Mouse (Mus musculus) liver, postnatal 0 days (tissue): ENCODE data around the gene Efhd1.

Experiments
- CTCF ChIP-seq: sonication (generic); IDR thresholded peaks from 2 replicates; pipeline ENCODE4 v1.5.1; 2016; ENCODE audit warnings: antibody characterized with exemption, low read depth
- EP300 ChIP-seq: IDR thresholded peaks from 2 replicates; pipeline ENCODE4 v1.6.1; 2016; ENCODE audit warnings: antibody characterized with exemption, low read depth, mild to moderate bottlenecking

GRCm38 (mm10) chr1:87225739-87226138 lies 38.4 kb upstream of the Efhd1 start:
- TF ChIP-seq CTCF (no peak), EP300 (no peak)
